Comparison of ENCODE assay signal across 20 mouse cellular contexts in the genomic region with DNA sequence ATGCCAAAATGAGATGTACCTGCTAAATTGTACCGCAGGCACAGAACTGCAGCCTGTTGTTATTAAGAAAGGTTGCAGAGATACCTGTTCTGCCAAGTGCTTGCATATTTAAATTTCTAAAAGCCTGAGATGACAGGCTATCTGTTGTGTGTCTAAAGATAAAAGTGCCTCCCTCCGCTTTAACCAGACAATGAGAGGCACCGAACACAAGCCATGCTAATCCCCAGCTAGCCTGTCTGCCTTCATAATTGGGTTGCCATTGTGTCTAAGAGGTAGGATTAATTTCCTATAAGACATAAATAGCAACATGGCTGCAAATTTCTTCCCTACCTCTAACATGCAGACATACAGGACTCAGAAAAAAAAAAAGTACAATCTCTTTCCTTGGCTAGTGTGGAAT.
"Had no signal": no experiment of that assay in that cellular context is flagged by ENCODE, and none has a peak within 500 bp of the region (broad histone marks: within the 10 kb centered on the region; RNA-seq: fewer than 3 reads in every experiment).

No protein-coding gene starts in this region.

- H3K27ac ChIP-seq: layer of hippocampus, adult 2 months; limb, embryonic 10.5 days; limb, embryonic 13.5 days; liver, embryonic 13.5 days; neural tube, embryonic 12.5 days; neural tube, embryonic 15.5 days; stomach, postnatal 0 days had no signal

- H3K4me2 ChIP-seq: limb, embryonic 13.5 days; liver, embryonic 13.5 days; neural tube, embryonic 12.5 days; neural tube, embryonic 15.5 days had no signal

- H3K4me1 ChIP-seq: limb, embryonic 10.5 days; liver, embryonic 13.5 days; neural tube, embryonic 12.5 days; neural tube, embryonic 15.5 days had no signal

- H3K9me3 ChIP-seq: limb, embryonic 10.5 days; limb, embryonic 13.5 days; liver, embryonic 13.5 days; neural tube, embryonic 12.5 days; neural tube, embryonic 15.5 days had no signal

- H3K36me3 ChIP-seq: limb, embryonic 10.5 days; limb, embryonic 13.5 days; liver, embryonic 13.5 days; neural tube, embryonic 12.5 days; neural tube, embryonic 15.5 days had no signal

- DNase-seq: kidney, adult 18-20 months; kidney, adult 9 months; kidney, postnatal 14 days; layer of hippocampus, adult 9-11 months; liver, embryonic 13.5 days; lung, adult 2 months; lung, postnatal 14 days; lung, postnatal 4 days; right cerebral cortex, postnatal 14 days; right cerebral cortex, postnatal 4 days; thymus, adult 2 months; thymus, postnatal 14 days; thymus, postnatal 4 days had no signal

- ATAC-seq: intestine, embryonic 16.5 days had no signal

- H3K4me3 ChIP-seq: layer of hippocampus, adult 2 months; limb, embryonic 10.5 days; limb, embryonic 13.5 days; liver, embryonic 13.5 days; neural tube, embryonic 12.5 days; neural tube, embryonic 15.5 days had no signal

- H3K9ac ChIP-seq: limb, embryonic 13.5 days; liver, embryonic 13.5 days; neural tube, embryonic 12.5 days; neural tube, embryonic 15.5 days had no signal

- H3K27me3 ChIP-seq: limb, embryonic 13.5 days; liver, embryonic 13.5 days; neural tube, embryonic 12.5 days; neural tube, embryonic 15.5 days had no signal
